Mouse (Mus musculus) ES-Bruce4 (cell line): ENCODE measurements around the gene Sgsh.

Source experiments
- CTCF ChIP-seq: IDR thresholded peaks from one replicate; pipeline ENCODE4 v1.8.1; 2011; ENCODE audit warnings: low read depth, low read length
- EP300 ChIP-seq: IDR thresholded peaks from 2 replicates; pipeline ENCODE4 v1.6.1; 2011; ENCODE audit warnings: low read depth, low read length; ENCODE audit not compliant: insufficient read depth
- POLR2A ChIP-seq: IDR thresholded peaks from one replicate; pipeline ENCODE4 v1.8.1; 2011; ENCODE audit warnings: low read length; ENCODE audit not compliant: insufficient read depth

GRCm38 (mm10) chr11:119344865-119345264 lies 10.5 kb downstream of the Sgsh start:
- TF ChIP-seq EP300, result no peak
- no peak for TF ChIP-seq POLR2A
- TF ChIP-seq CTCF, result no peak
